Mouse (Mus musculus) brain, embryonic 14.5 days (tissue): ENCODE measurements at regions not wholly inside any gene's neighbourhood (a gene's known extent, or its start where the extent isn't known, plus 50 kb on each side); places are given as distances from the start of the nearest gene placed in this dataset.

Experiments
- CTCF ChIP-seq: fragments of 200-500 bp; IDR thresholded peaks from 2 replicates; pipeline ENCODE4 v1.5.1; 2012; ENCODE audit warnings: inconsistent platforms, mild to moderate bottlenecking, moderate library complexity, borderline replicate concordance; ENCODE audit not compliant: insufficient read depth, insufficient read length; ENCODE audit errors: extremely low read depth
- POLR2A ChIP-seq: fragments of 200-500 bp; IDR thresholded peaks from 2 replicates; pipeline ENCODE4 v1.6.1; 2012; ENCODE audit warnings: mild to moderate bottlenecking, inconsistent platforms, borderline replicate concordance; ENCODE audit not compliant: poor library complexity, insufficient read depth, insufficient read length, severe bottlenecking; ENCODE audit errors: extremely low read depth

- no peak for TF ChIP-seq CTCF
- no peak for TF ChIP-seq POLR2A
Measured at GRCm38 (mm10) chr3:61716785-61717184, 351.0 kb upstream of the B430305J03Rik start.
